ENCODE assay signal across 31 mouse cellular contexts in the genomic region with DNA sequence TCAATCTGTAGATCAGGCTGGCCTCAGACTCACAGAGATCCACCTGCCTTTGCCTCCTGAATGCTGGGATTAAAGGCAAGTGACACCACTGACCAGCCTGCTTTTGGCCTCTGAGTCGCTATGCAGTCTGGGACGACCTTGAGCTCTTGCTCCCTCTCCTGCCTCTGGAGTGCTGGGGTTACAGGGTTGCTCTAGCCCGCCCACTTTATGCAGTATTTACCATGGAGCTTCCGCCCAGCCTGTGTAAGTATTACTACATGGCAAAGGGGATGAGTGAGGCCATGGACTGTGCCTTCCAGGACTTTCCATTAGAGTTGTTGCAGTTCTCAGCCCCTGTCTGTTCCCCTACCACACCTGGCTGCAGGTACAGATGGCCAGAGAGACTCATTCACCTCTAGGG. TPM values are rescaled to one million over a fixed set of nuclear protein-coding genes. Genes with fewer than 3 reads are reported as not detected.
DNase-seq lines count a peak whose midpoint lies in the region; ATAC-seq and TF ChIP-seq lines count a peak whose summit lies in the region.
"Had no signal": no experiment of that assay in that cellular context is flagged by ENCODE, and none has a peak within 500 bp of the region (broad histone marks: within the 10 kb centered on the region; RNA-seq: fewer than 3 reads in every experiment).

No protein-coding gene starts in this region.

- H3K9me3 ChIP-seq in liver, embryonic 11.5 days (ENCODE audit: control insufficient read depth, low read length), result no peaks in the 10 kb centered on the region
- no peaks in the 10 kb centered on the region for H3K9me3 ChIP-seq in liver, embryonic 14.5 days (ENCODE audit: control insufficient read depth, low read length)
- H3K9me3 ChIP-seq in liver, postnatal 0 days (ENCODE audit: low read length), result no peaks in the 10 kb centered on the region
- H3K9me3 ChIP-seq in hindbrain, embryonic 11.5 days (ENCODE audit: control insufficient read depth, low read length), result no peaks in the 10 kb centered on the region
- H3K9me3 ChIP-seq: embryonic facial prominence, embryonic 10.5 days; embryonic facial prominence, embryonic 13.5 days; heart, embryonic 10.5 days; heart, embryonic 13.5 days; hindbrain, embryonic 12.5 days; hindbrain, embryonic 15.5 days had no signal

- DNase-seq in liver, result peak; percentile 21
- no peak for DNase-seq in liver, embryonic 11.5 days (ENCODE audit: low spot score)
- DNase-seq in liver, embryonic 14.5 days (ENCODE audit: low read depth in 3 of 3, low spot score in 3 of 3), result peak in 2 of 3 experiments; percentile 7 to 22
- peak; percentile 34 for DNase-seq in liver, postnatal 0 days
- no peak for DNase-seq in hindbrain, embryonic 11.5 days (ENCODE audit: low spot score)
- DNase-seq: adrenal gland, adult 2 months; adrenal gland, postnatal 14 days; cerebellum, adult 11-12 months; cerebellum, adult 8-10 months; cerebellum, postnatal 10 days; cerebellum, postnatal 36 days; embryo, embryonic 11 days; gastrocnemius, postnatal 10 days; gastrocnemius, postnatal 36 days; heart, adult 2 months; heart, postnatal 14 days; heart, postnatal 4 days had no signal

- no peak overlapping the region for H3K9ac ChIP-seq in liver, embryonic 11.5 days (ENCODE audit: low read depth, low read length)
- no peak overlapping the region for H3K9ac ChIP-seq in liver, embryonic 14.5 days (replicated peaks)
- no peak overlapping the region for H3K9ac ChIP-seq in liver, postnatal 0 days (replicated peaks)
- no peak overlapping the region for H3K9ac ChIP-seq in hindbrain, embryonic 11.5 days (ENCODE audit: low read depth, low read length)
- H3K9ac ChIP-seq: embryonic facial prominence, embryonic 13.5 days; heart, embryonic 13.5 days; hindbrain, embryonic 12.5 days; hindbrain, embryonic 15.5 days had no signal

- TF ChIP-seq CTCF in liver, embryonic 14.5 days (IDR thresholded peaks at IDR 0.05; ENCODE audit: low read depth), result no peak
- no peak for TF ChIP-seq CTCF in liver, postnatal 0 days (IDR thresholded peaks at IDR 0.05; ENCODE audit: low read depth)

- no peaks in the 10 kb centered on the region for H3K27me3 ChIP-seq in liver, embryonic 11.5 days (replicated peaks; ENCODE audit: control insufficient read depth, insufficient read depth, low read length)
- H3K27me3 ChIP-seq in liver, embryonic 14.5 days (ENCODE audit: control insufficient read depth, insufficient read depth, low read length), result no peaks in the 10 kb centered on the region
- no peaks in the 10 kb centered on the region for H3K27me3 ChIP-seq in liver, postnatal 0 days (ENCODE audit: insufficient read depth, low read length)
- no peaks in the 10 kb centered on the region for H3K27me3 ChIP-seq in hindbrain, embryonic 11.5 days (ENCODE audit: control insufficient read depth, insufficient read depth, low read length)
- H3K27me3 ChIP-seq: embryonic facial prominence, embryonic 13.5 days; hindbrain, embryonic 12.5 days; hindbrain, embryonic 15.5 days had no signal

- H3K36me3 ChIP-seq in liver, embryonic 11.5 days (ENCODE audit: control insufficient read depth, insufficient read depth, low read length), result no peaks in the 10 kb centered on the region
- no peaks in the 10 kb centered on the region for H3K36me3 ChIP-seq in liver, embryonic 14.5 days (replicated peaks; ENCODE audit: control insufficient read depth, insufficient read depth, low read depth)
- H3K36me3 ChIP-seq in liver, postnatal 0 days (replicated peaks; ENCODE audit: insufficient read depth, low read length), result no peaks in the 10 kb centered on the region
- no peaks in the 10 kb centered on the region for H3K36me3 ChIP-seq in hindbrain, embryonic 11.5 days (ENCODE audit: control insufficient read depth, insufficient read depth, low read length)
- H3K36me3 ChIP-seq: embryonic facial prominence, embryonic 10.5 days; embryonic facial prominence, embryonic 13.5 days; heart, embryonic 10.5 days; heart, embryonic 13.5 days; hindbrain, embryonic 12.5 days; hindbrain, embryonic 15.5 days had no signal

- no peak overlapping the region for H3K4me2 ChIP-seq in liver, embryonic 11.5 days
- H3K4me2 ChIP-seq in liver, embryonic 14.5 days (ENCODE audit: low read depth), result no peak overlapping the region
- no peak overlapping the region for H3K4me2 ChIP-seq in liver, postnatal 0 days (ENCODE audit: low read depth, low read length)
- no peak overlapping the region for H3K4me2 ChIP-seq in hindbrain, embryonic 11.5 days (replicated peaks; ENCODE audit: low read depth, low read length)
- H3K4me2 ChIP-seq: embryonic facial prominence, embryonic 13.5 days; heart, embryonic 13.5 days; hindbrain, embryonic 12.5 days; hindbrain, embryonic 15.5 days had no signal

- no peak overlapping the region for H3K4me3 ChIP-seq in liver, embryonic 11.5 days (ENCODE audit: low read depth, low read length)
- no peak overlapping the region for H3K4me3 ChIP-seq in liver, embryonic 14.5 days (ENCODE audit: insufficient read depth in 1 of 2, low read depth in 2 of 2, low read length in 2 of 2)
- no peak overlapping the region for H3K4me3 ChIP-seq in liver, postnatal 0 days (ENCODE audit: low read depth, low read length)
- H3K4me3 ChIP-seq in hindbrain, embryonic 11.5 days (ENCODE audit: low read depth, low read length), result no peak overlapping the region
- H3K4me3 ChIP-seq: embryonic facial prominence, embryonic 10.5 days; embryonic facial prominence, embryonic 13.5 days; erythroblast, embryonic 14.5 days; heart, adult 2 months; heart, embryonic 10.5 days; heart, embryonic 13.5 days; hindbrain, embryonic 12.5 days; hindbrain, embryonic 15.5 days had no signal

- no peak overlapping the region for H3K27ac ChIP-seq in liver, embryonic 11.5 days (ENCODE audit: low read depth, low read length)
- no peak overlapping the region for H3K27ac ChIP-seq in liver, embryonic 14.5 days
- H3K27ac ChIP-seq in liver, postnatal 0 days (ENCODE audit: low read depth), result peak overlapping the region; percentile 51
- no peak overlapping the region for H3K27ac ChIP-seq in hindbrain, embryonic 11.5 days (ENCODE audit: low read depth, low read length)
- H3K27ac ChIP-seq: embryonic facial prominence, embryonic 10.5 days; embryonic facial prominence, embryonic 13.5 days; heart, adult 2 months; heart, embryonic 10.5 days; heart, embryonic 13.5 days; hindbrain, embryonic 12.5 days; hindbrain, embryonic 15.5 days had no signal

- no peak for ATAC-seq in liver, embryonic 11.5 days (replicated peaks; ENCODE audit: low FRiP score)
- ATAC-seq in liver, embryonic 14.5 days (ENCODE audit: insufficient read depth), result peak; percentile 53
- peak; percentile 100 for ATAC-seq in liver, postnatal 0 days
- ATAC-seq in erythroid progenitor cell, adult 5-6 weeks (replicated peaks; ENCODE audit: low FRiP score, poor library complexity, severe bottlenecking), result no peak
- ATAC-seq in hindbrain, embryonic 11.5 days (ENCODE audit: low FRiP score), result no peak
- ATAC-seq: CD4-positive, CD25-positive, alpha-beta regulatory T cell, adult 4 months; forebrain, embryonic 14.5 days had no signal

- 63% methylated on average over 4 of the region's 4 CpGs for WGBS in liver, embryonic 11.5 days
- 52% methylated on average over 4 of the region's 4 CpGs for WGBS in liver, embryonic 14.5 days (ENCODE audit: insufficient replicate concordance)
- WGBS in liver, postnatal 0 days (ENCODE audit: insufficient replicate concordance), result 46% methylated on average over 4 of the region's 4 CpGs
- WGBS in hindbrain, embryonic 11.5 days, result 74% methylated on average over 4 of the region's 4 CpGs

- no peak for TF ChIP-seq EP300 in liver, embryonic 14.5 days (IDR thresholded peaks at IDR 0.05; ENCODE audit: low read depth)
- TF ChIP-seq EP300 in liver, postnatal 0 days (IDR thresholded peaks at IDR 0.05; ENCODE audit: low read depth), result peak; percentile 35; the same call in 1 of the 2 replicates

- H3K4me1 ChIP-seq in liver, embryonic 11.5 days (replicated peaks; ENCODE audit: control insufficient read depth, insufficient read depth, low read length), result no peaks in the 10 kb centered on the region
- H3K4me1 ChIP-seq in liver, embryonic 14.5 days (replicated peaks; ENCODE audit: control insufficient read depth in 2 of 2, insufficient read depth in 2 of 2, low read length in 1 of 2), result no peaks in the 10 kb centered on the region; a peak in 1 of 4 replicates
- no peaks in the 10 kb centered on the region for H3K4me1 ChIP-seq in liver, postnatal 0 days (ENCODE audit: insufficient read depth)
- H3K4me1 ChIP-seq in hindbrain, embryonic 11.5 days (replicated peaks; ENCODE audit: control insufficient read depth, insufficient read depth, low read length), result no peaks in the 10 kb centered on the region
- H3K4me1 ChIP-seq: embryonic facial prominence, embryonic 10.5 days; embryonic facial prominence, embryonic 13.5 days; heart, embryonic 10.5 days; heart, embryonic 13.5 days; hindbrain, embryonic 12.5 days; hindbrain, embryonic 15.5 days had no signal

RNA-seq across cellular contexts. Expression of a gene that starts 22.7 kb away (rescaled TPM):
- 0.16 and 0.60 TPM in 2 replicates for polyA plus RNA-seq in liver, embryonic 11.5 days (2014; fragmentation: Nextera tagmentation; extraction: Ambion mirVana)
- 0.28 and 0.37 TPM in 2 replicates for polyA plus RNA-seq in liver, embryonic 14.5 days (2012; rRNA removed)
- 0.20 and 0.54 TPM in 2 replicates for polyA plus RNA-seq in liver, embryonic 14.5 days (2014; fragmentation: Nextera tagmentation; extraction: Ambion mirVana)
- polyA plus RNA-seq in liver, postnatal 0 days (2015; fragmentation: Nextera tagmentation; extraction: Ambion mirVana), result 0.54 and 0.67 TPM in 2 replicates
- not detected in 2 replicates for total RNA-seq in erythroid progenitor cell, adult 5-6 weeks (2015; ENCODE audit: low replicate concordance)
- not detected in 2 replicates for total RNA-seq in erythroid progenitor cell, adult 5-6 weeks (2017; ENCODE audit: low replicate concordance)
- polyA plus RNA-seq in hindbrain, embryonic 11.5 days (2014; fragmentation: Nextera tagmentation; extraction: Ambion mirVana), result not detected in 2 replicates
- total RNA-seq: adrenal gland, adult 2 months; adrenal gland, postnatal 14 days; granulocyte monocyte progenitor cell, adult 5-6 weeks; heart, adult 2 months; heart, postnatal 14 days; heart, postnatal 4 days; MEL had no signal
- polyA plus RNA-seq: adrenal gland, adult 2 months; C2C12; CD4-positive, CD25-positive, alpha-beta regulatory T cell, adult 4 months; embryonic facial prominence, embryonic 10.5 days; embryonic facial prominence, embryonic 13.5 days; erythroblast, embryonic 14.5 days; forebrain, embryonic 11.5 days; heart, embryonic 13.5 days; hindbrain, embryonic 12.5 days had no signal

RNA-seq across cellular contexts. Expression of a gene that starts 41.3 kb away (rescaled TPM):
- polyA plus RNA-seq in liver, embryonic 11.5 days (2014; fragmentation: Nextera tagmentation; extraction: Ambion mirVana), result 2.1 and 2.4 TPM in 2 replicates
- polyA plus RNA-seq in liver, embryonic 14.5 days (2012; rRNA removed), result 2.8 and 3.4 TPM in 2 replicates
- 2.9 and 3.8 TPM in 2 replicates for polyA plus RNA-seq in liver, embryonic 14.5 days (2014; fragmentation: Nextera tagmentation; extraction: Ambion mirVana)
- polyA plus RNA-seq in liver, postnatal 0 days (2015; fragmentation: Nextera tagmentation; extraction: Ambion mirVana), result 5.6 and 7.9 TPM in 2 replicates
- not detected in 2 replicates for total RNA-seq in erythroid progenitor cell, adult 5-6 weeks (2015; ENCODE audit: low replicate concordance)
- not detected in 2 replicates for total RNA-seq in erythroid progenitor cell, adult 5-6 weeks (2017; ENCODE audit: low replicate concordance)
- 2.3 and 2.9 TPM in 2 replicates for polyA plus RNA-seq in hindbrain, embryonic 11.5 days (2014; fragmentation: Nextera tagmentation; extraction: Ambion mirVana)
- total RNA-seq: granulocyte monocyte progenitor cell, adult 5-6 weeks; MEL had no signal
- polyA plus RNA-seq: CD4-positive, CD25-positive, alpha-beta regulatory T cell, adult 4 months; erythroblast, embryonic 14.5 days had no signal

Comparison
In these comparisons a context has a peak if more than half of its experiments do, and no peak if none do; other contexts are left out.
1. DNase-seq: peak in liver (single experiment), liver, embryonic 14.5 days (2 of 3) and liver, postnatal 0 days (single experiment); none in liver, embryonic 11.5 days (single experiment) and hindbrain, embryonic 11.5 days (single experiment).
2. ATAC-seq: peak in liver, embryonic 14.5 days (single experiment) and liver, postnatal 0 days (single experiment); none in liver, embryonic 11.5 days (single experiment), erythroid progenitor cell, adult 5-6 weeks (single experiment) and hindbrain, embryonic 11.5 days (single experiment).